Mouse (Mus musculus): ENCODE measurements at regions not wholly inside any gene's neighbourhood (a gene's known extent, or its start where the extent isn't known, plus 50 kb on each side); places are given as distances from the start of the nearest gene placed in this dataset.

GRCm38 (mm10) chr10:98504524-98504923 lies 409.7 kb upstream of the Atp2b1 start:
- Histone ChIP-seq H3K27me3 (replicated peaks) (no peaks in the 10 kb centered on the region), H3K9me3 (no peaks in the 10 kb centered on the region), H3K4me3 (no peak overlapping the region), H3K36me3 (no peaks in the 10 kb centered on the region), H3K9ac (no peak overlapping the region), H3K4me1 (no peaks in the 10 kb centered on the region), H3K4me2 (replicated peaks) (no peak overlapping the region), H3K27ac (no peak overlapping the region)
- WGBS, result 90% methylated on average over 3 of the region's 3 CpGs
- ATAC-seq (ENCODE audit: low FRiP score, low read depth), result no peak

- ATAC-seq (ENCODE audit: low FRiP score, low read depth), result no peak
- no peaks in the 10 kb centered on the region for H3K27me3 ChIP-seq (replicated peaks)
- H3K4me1 ChIP-seq, result no peaks in the 10 kb centered on the region
- WGBS, result 64% methylated on average over 5 of the region's 5 CpGs
- no peak overlapping the region for H3K27ac ChIP-seq
- H3K4me3 ChIP-seq, result no peak overlapping the region
- no peak overlapping the region for H3K4me2 ChIP-seq (replicated peaks)
- H3K36me3 ChIP-seq, result no peaks in the 10 kb centered on the region
- no peak overlapping the region for H3K9ac ChIP-seq
- H3K9me3 ChIP-seq, result no peaks in the 10 kb centered on the region
Observed at GRCm38 (mm10) chr10:98508515-98509143, 405.6 kb upstream of the Atp2b1 start.

- WGBS, result 92% methylated on average over 1 of the region's 1 CpGs
- Histone ChIP-seq H3K27me3 (replicated peaks) (no peaks in the 10 kb centered on the region), H3K9ac (no peak overlapping the region), H3K4me2 (replicated peaks) (no peak overlapping the region), H3K36me3 (no peaks in the 10 kb centered on the region), H3K9me3 (no peaks in the 10 kb centered on the region), H3K4me1 (no peaks in the 10 kb centered on the region), H3K27ac (no peak overlapping the region), H3K4me3 (no peak overlapping the region)
- ATAC-seq (ENCODE audit: low FRiP score, low read depth), result no peak
Observed at GRCm38 (mm10) chr10:98514836-98515235, 399.4 kb upstream of the Atp2b1 start.

GRCm38 (mm10) chr10:98517609-98518008 lies 396.6 kb upstream of the Atp2b1 start:
- no peaks in the 10 kb centered on the region for H3K9me3 ChIP-seq
- no peak for ATAC-seq (ENCODE audit: low FRiP score, low read depth)
- H3K9ac ChIP-seq, result no peak overlapping the region
- H3K27ac ChIP-seq, result no peak overlapping the region
- WGBS, result 89% methylated on average over 2 of the region's 2 CpGs
- no peak overlapping the region for H3K4me3 ChIP-seq
- H3K4me1 ChIP-seq, result no peaks in the 10 kb centered on the region
- H3K36me3 ChIP-seq, result no peaks in the 10 kb centered on the region
- H3K27me3 ChIP-seq (replicated peaks), result no peaks in the 10 kb centered on the region
- H3K4me2 ChIP-seq (replicated peaks), result no peak overlapping the region

DNA sequence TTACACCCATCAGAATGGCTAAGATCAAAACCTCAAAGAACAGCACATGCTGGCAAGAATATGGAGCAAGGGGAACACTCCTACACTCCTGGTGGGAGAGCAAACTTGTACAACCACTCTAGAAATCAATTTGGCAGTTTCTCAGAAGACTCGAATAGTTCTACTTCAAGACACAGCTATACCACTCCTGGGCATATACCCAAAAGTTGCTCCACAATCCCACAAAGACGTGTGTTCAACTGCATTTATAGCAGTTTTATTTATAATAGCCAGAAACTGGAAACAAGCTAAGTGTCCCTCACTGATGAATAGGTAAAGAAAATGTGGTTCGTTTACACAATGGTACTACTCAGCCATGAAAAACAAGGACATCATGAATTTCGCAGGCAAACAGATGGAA lies 384.6 kb upstream of the Atp2b1 start:
- no peak overlapping the region for H3K4me2 ChIP-seq (replicated peaks)

GRCm38 (mm10) chr10:98531425-98531824 lies 382.8 kb upstream of the Atp2b1 start:
- Histone ChIP-seq H3K9me3 (no peaks in the 10 kb centered on the region), H3K4me2 (replicated peaks) (no peak overlapping the region), H3K4me3 (no peak overlapping the region), H3K27me3 (replicated peaks) (no peaks in the 10 kb centered on the region), H3K36me3 (no peaks in the 10 kb centered on the region), H3K9ac (no peak overlapping the region), H3K4me1 (no peaks in the 10 kb centered on the region), H3K27ac (no peak overlapping the region)
- WGBS, result 91% methylated on average over 4 of the region's 4 CpGs
- ATAC-seq (ENCODE audit: low FRiP score, low read depth), result no peak

More for the DNA sequence above, 384.6 kb upstream of the Atp2b1 start:
- 76% methylated on average over 4 of the region's 4 CpGs for WGBS
- H3K9me3 ChIP-seq, result no peaks in the 10 kb centered on the region
- no peak overlapping the region for H3K9ac ChIP-seq
- ATAC-seq (ENCODE audit: low FRiP score, low read depth), result no peak
- no peaks in the 10 kb centered on the region for H3K36me3 ChIP-seq
- no peak overlapping the region for H3K4me3 ChIP-seq
- H3K27ac ChIP-seq, result no peak overlapping the region
- no peaks in the 10 kb centered on the region for H3K27me3 ChIP-seq (replicated peaks)
- no peaks in the 10 kb centered on the region for H3K4me1 ChIP-seq

- H3K4me3 ChIP-seq, result no peak overlapping the region
- no peak overlapping the region for H3K27ac ChIP-seq
- WGBS, result 76% methylated on average over 1 of the region's 1 CpGs
- H3K9me3 ChIP-seq, result no peaks in the 10 kb centered on the region
- H3K4me2 ChIP-seq (replicated peaks), result no peak overlapping the region
- no peak overlapping the region for H3K9ac ChIP-seq
- H3K36me3 ChIP-seq, result no peaks in the 10 kb centered on the region
- H3K4me1 ChIP-seq, result no peaks in the 10 kb centered on the region
- H3K27me3 ChIP-seq (replicated peaks), result no peaks in the 10 kb centered on the region
- ATAC-seq (ENCODE audit: low FRiP score, low read depth), result no peak
Observed at GRCm38 (mm10) chr10:98538706-98539105, 375.5 kb upstream of the Atp2b1 start.

DNA sequence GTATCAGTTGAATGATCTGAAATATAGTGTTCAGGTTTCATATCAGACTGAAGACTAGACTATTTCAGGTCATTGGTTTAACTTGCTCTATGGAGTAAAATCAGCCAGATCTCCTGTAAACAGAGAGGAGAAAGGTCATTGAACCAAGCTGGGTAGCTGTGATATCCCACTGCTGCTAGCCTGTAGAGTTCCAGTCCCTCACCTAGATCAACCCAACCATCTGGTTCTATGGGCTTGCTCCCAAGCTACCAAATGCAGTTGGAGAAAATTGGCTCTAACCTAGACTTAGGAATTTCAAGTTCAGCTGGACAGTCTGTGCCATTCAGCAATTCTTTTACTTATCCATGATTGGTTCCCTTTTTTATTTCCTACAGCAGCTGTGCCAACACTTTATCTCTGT lies 373.1 kb upstream of the Atp2b1 start:
- H3K36me3 ChIP-seq, result no peaks in the 10 kb centered on the region
- H3K27me3 ChIP-seq (replicated peaks), result no peaks in the 10 kb centered on the region
- no peak overlapping the region for H3K4me3 ChIP-seq
- H3K4me1 ChIP-seq, result no peaks in the 10 kb centered on the region
- no peak overlapping the region for H3K9ac ChIP-seq
- no peak overlapping the region for H3K4me2 ChIP-seq (replicated peaks)
- ATAC-seq (ENCODE audit: low FRiP score, low read depth), result no peak
- no peak overlapping the region for H3K27ac ChIP-seq
- no peaks in the 10 kb centered on the region for H3K9me3 ChIP-seq

DNA sequence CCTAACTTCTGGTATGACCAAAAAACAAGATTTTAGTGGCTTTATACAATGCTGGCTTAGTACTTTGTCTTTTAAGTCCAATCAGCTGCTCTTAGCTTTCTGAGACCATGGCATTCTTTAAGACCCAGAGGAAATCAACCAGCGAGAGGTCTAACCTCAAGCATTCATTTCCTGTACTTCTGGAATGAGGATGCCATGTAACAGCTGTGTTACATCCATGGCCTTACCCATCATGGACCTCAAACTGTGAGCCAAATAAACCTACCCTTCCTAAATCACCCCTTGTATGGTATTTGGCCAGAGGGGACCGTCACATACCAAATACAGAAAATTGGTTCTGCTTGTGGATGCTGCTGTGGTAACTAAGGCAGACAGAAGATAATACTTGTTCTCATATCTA lies 372.1 kb upstream of the Atp2b1 start:
- Histone ChIP-seq H3K9me3 (no peaks in the 10 kb centered on the region), H3K4me1 (no peaks in the 10 kb centered on the region), H3K9ac (no peak overlapping the region), H3K4me2 (replicated peaks) (no peak overlapping the region), H3K27ac (no peak overlapping the region), H3K4me3 (no peak overlapping the region), H3K27me3 (replicated peaks) (no peaks in the 10 kb centered on the region), H3K36me3 (no peaks in the 10 kb centered on the region)
- no peak for ATAC-seq (ENCODE audit: low FRiP score, low read depth)
- 90% methylated on average over 2 of the region's 2 CpGs for WGBS

DNA sequence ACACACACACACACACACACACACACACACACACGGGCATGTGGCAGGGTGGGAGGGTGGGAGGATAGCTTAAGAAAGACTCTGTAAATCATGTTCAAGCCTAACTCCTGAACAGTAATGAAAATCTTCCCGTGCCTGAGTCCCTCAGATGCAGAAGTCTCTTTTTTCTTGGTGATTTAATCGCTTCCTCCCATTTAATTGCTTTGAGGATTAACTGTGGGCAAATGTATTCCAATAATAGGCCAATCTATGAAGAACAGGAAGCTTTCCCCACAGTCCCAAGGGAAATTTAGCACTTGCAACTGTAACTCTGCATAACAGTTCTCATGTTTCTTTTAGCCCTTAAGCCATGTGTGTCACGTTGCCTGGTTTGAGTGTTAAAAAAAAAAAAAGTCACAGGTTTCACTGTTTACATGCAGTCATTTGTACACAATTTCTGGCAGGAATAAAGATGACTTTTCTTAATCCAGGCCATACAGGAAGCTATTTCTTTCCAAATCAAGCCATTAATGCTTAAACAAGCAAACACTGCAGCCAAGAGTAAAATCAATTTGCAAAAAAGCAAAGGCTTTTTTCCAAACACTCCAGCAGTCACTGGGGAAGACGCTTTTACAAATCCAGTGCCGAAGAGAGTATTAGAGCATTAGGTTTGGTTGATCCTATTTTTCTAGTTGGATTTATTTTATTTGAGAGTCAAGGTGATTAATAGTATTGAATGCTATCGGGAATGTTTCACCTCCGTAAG lies 370.8 kb upstream of the Atp2b1 start:
- Histone ChIP-seq H3K9me3 (no peaks in the 10 kb centered on the region), H3K27ac (no peak overlapping the region), H3K4me1 (no peaks in the 10 kb centered on the region), H3K9ac (no peak overlapping the region), H3K4me2 (replicated peaks) (no peak overlapping the region), H3K27me3 (replicated peaks) (no peaks in the 10 kb centered on the region), H3K36me3 (no peaks in the 10 kb centered on the region), H3K4me3 (no peak overlapping the region)
- WGBS, result 32% methylated on average over 8 of the region's 8 CpGs
- ATAC-seq (ENCODE audit: low FRiP score, low read depth), result peak; percentile 50; the same call in 1 of the 2 replicates

- Histone ChIP-seq H3K4me2 (replicated peaks) (no peak overlapping the region), H3K9me3 (no peaks in the 10 kb centered on the region), H3K9ac (no peak overlapping the region), H3K27ac (no peak overlapping the region), H3K4me1 (no peaks in the 10 kb centered on the region), H3K27me3 (replicated peaks) (no peaks in the 10 kb centered on the region), H3K4me3 (no peak overlapping the region), H3K36me3 (no peaks in the 10 kb centered on the region)
- WGBS, result 54% methylated on average over 5 of the region's 5 CpGs
- no peak for ATAC-seq (ENCODE audit: low FRiP score, low read depth)
Observed at GRCm38 (mm10) chr10:98543998-98544349, 370.2 kb upstream of the Atp2b1 start.

DNA sequence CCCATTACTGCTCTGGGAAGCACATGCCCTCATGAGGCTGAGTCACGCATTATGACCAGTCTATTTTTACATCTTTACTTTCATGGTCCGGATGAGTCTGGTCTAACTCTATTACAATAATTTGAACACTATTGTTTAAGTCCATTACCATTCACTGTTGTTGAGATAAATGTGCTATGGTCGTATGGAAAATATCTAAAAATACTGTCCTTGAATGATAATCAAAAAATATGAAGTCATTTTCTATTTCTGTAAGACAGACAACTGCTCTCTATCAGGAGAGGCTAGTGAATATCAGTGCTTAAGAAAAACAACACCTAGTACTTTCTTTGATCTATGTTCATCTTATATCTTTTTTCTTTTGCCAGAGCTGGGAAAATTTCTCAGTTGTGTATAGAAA lies 359.6 kb upstream of the Atp2b1 start:
- no peaks in the 10 kb centered on the region for H3K9me3 ChIP-seq
- no peak overlapping the region for H3K9ac ChIP-seq
- no peaks in the 10 kb centered on the region for H3K36me3 ChIP-seq
- H3K4me2 ChIP-seq (replicated peaks), result no peak overlapping the region
- H3K27ac ChIP-seq, result no peak overlapping the region
- no peaks in the 10 kb centered on the region for H3K4me1 ChIP-seq
- 84% methylated on average over 3 of the region's 3 CpGs for WGBS
- H3K4me3 ChIP-seq, result no peak overlapping the region
- ATAC-seq (ENCODE audit: low FRiP score, low read depth), result no peak
- H3K27me3 ChIP-seq (replicated peaks), result no peaks in the 10 kb centered on the region

DNA sequence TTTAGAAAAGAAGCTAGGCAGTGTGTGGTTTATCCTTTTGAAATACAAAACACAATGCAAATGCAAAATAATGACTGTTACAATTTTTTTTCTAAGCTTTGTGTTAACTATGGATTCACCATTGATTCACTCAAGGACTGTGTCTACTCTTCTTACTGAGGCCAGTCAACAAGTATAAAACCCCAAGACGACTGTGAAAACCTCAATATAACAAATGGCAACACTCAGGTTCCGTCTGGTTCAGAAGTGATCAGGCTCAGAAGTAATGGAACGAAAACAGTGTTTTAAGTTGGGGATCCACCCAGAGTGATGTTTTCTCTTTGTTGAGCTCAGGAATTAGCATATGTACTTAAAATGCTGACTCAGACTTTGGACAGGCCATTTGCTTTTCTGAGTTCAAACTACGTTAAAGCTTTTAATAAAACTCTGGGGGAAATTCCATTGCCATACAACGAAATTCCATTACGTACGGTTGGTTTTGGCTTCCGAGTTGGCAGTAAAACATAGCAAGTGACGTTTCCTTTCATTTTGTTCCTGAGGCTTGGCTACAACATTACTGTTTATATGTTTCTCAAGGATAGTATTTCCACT lies 356.6 kb upstream of the Atp2b1 start:
- no peak for ATAC-seq (ENCODE audit: low FRiP score, low read depth)
- Histone ChIP-seq H3K9me3 (no peaks in the 10 kb centered on the region), H3K36me3 (no peaks in the 10 kb centered on the region), H3K27me3 (replicated peaks) (no peaks in the 10 kb centered on the region), H3K4me3 (no peak overlapping the region), H3K4me2 (replicated peaks) (no peak overlapping the region), H3K4me1 (no peaks in the 10 kb centered on the region), H3K9ac (no peak overlapping the region), H3K27ac (no peak overlapping the region)
- 84% methylated on average over 9 of the region's 9 CpGs for WGBS
